Mouse (Mus musculus) liver, adult 2 months (tissue): Measurements from ENCODE around the gene Scube2. TPM values are rescaled to one million over a fixed set of nuclear protein-coding genes. Genes with fewer than 3 reads are reported as not detected.

ENCODE experiments used
- DNase-seq: peaks from one replicate; pipeline ENCODE4 v3.0.0-alpha.2; 2011; ENCODE audit warnings: low read depth, low spot score; ENCODE audit errors: extremely low read depth
- H3K27ac ChIP-seq: fragments of 200-500 bp; replicated peaks from 2 replicates; pipeline ENCODE4 v1.5.1; 2012; ENCODE audit warnings: low read depth, mild to moderate bottlenecking, control low read depth, inconsistent platforms, low read length; ENCODE audit not compliant: insufficient read depth
- H3K27me3 ChIP-seq: fragments of 200-500 bp; 2 replicates; pipeline ENCODE4 v1.6.1; 2012; ENCODE audit warnings: mild to moderate bottlenecking, moderate library complexity, low read length, inconsistent platforms; ENCODE audit not compliant: control insufficient read depth, insufficient read depth
- H3K36me3 ChIP-seq: fragments of 200-500 bp; 2 replicates; pipeline ENCODE4 v1.6.1; 2012; ENCODE audit warnings: low read length, inconsistent platforms; ENCODE audit not compliant: control insufficient read depth, insufficient read depth
- H3K4me1 ChIP-seq: fragments of 200-500 bp; 2 replicates; pipeline ENCODE4 v1.6.1; 2011; ENCODE audit warnings: low read length; ENCODE audit not compliant: control insufficient read depth, insufficient read depth
- H3K4me3 ChIP-seq: fragments of 200-500 bp; 2 replicates; pipeline ENCODE4 v1.5.1; 2011; ENCODE audit warnings: low read depth, mild to moderate bottlenecking, control low read depth, low read length, moderate library complexity; ENCODE audit not compliant: insufficient read depth
- H3K79me2 ChIP-seq: fragments of 200-500 bp; 2 replicates; pipeline ENCODE4 v1.6.1; 2012; ENCODE audit warnings: inconsistent platforms, mild to moderate bottlenecking, low read length, moderate library complexity; ENCODE audit not compliant: control insufficient read depth, insufficient read depth
- H3K9ac ChIP-seq: fragments of 200-500 bp; 2 replicates; pipeline ENCODE4 v1.6.1; 2012; ENCODE audit warnings: low read depth, mild to moderate bottlenecking, control low read depth, inconsistent platforms, low read length
- CTCF ChIP-seq: fragments of 200-500 bp; IDR thresholded peaks from 2 replicates; pipeline ENCODE4 v1.5.1; 2011; ENCODE audit warnings: low read depth, low read length, control low read depth
- POLR2A ChIP-seq: fragments of 200-500 bp; IDR thresholded peaks from 2 replicates; pipeline ENCODE4 v1.6.1; 2011; ENCODE audit warnings: low read length, control low read depth; ENCODE audit not compliant: insufficient read depth; ENCODE audit errors: extremely low read depth
- WGBS: fragments of 180-500 bp; shearing (Covaris S2); methylation state at CpG from one replicate; pipeline ENCODE4 v1.1.7; 2018; 5-methylcytosine and 5-hydroxymethylcytosine counted together
- polyA plus RNA-seq: library from polyadenylated mRNA; depleted of rRNA; stranded (reverse); fragments of >200 nt; gene quantifications from 2 replicates; pipeline ENCODE4 v1.2.3, GENCODE M21; 2012; rRNA removed
- total RNA-seq: library from RNA; depleted of rRNA; stranded (reverse); fragments of >200 nt; gene quantifications from 2 replicates; pipeline ENCODE4 v1.2.3, GENCODE M21; 2014; rRNA removed

Gene Scube2
- total RNA-seq (under 0.01 TPM in 1 of 2 replicates, not detected in the other), polyA plus RNA-seq (not detected in 2 replicates)

DNA sequence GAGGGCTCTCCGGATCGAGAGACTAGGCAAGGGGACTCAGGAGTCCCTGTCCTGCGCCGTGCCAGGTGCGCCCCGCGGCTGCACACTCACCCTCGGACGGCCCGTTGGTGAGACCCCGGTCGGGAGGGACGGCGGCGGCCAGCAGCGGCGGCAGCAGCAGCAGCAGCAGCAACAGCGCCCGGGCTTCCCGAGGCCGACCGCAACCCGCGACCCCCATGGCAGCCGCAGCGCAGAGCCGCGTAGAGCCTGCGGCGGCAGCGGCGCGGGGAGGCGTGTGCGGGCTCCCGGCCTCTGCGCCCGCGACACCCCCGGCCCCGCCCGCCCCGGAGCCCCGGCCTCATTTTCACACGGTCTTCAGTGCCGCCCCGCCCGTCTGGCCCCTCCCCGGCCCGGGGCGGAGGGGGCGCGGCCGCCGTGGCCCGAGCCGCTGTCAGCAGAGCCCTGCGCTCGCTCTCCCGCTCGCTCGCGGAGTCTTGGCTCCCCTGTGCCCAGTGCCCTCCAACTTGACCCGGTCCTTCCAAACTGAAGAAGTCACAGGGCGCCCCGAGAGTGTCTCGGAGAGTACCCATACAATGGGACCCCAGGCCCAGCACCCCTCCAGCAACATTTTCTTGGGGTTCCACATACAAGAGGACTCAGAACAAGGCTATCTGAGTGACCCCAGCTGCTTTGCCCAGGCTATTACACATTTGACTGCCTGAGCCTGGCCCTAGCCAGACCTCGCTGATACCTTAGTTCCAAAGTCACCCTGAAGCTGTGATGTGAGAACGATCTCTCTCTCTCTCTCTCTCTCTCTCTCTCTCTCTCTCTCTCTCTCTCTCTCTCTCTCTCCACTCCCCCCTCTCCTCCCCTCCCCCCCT is at the start of gene Scube2:
Gene Scube2 (minus strand): TSS at position 310 of the 860 bp plus-strand sequence.
- Histone ChIP-seq H3K4me1 (no peaks in the 10 kb centered on the region), H3K27me3 (no peaks in the 10 kb centered on the region), H3K4me3 (peak within 1 kb of the TSS; percentile 6; the same call in 1 of the 2 replicates), H3K27ac (no peak within 1 kb of the TSS), H3K79me2 (no peaks in the 10 kb centered on the region), H3K36me3 (no peaks in the 10 kb centered on the region), H3K9ac (no peak within 1 kb of the TSS)
- no peak for DNase-seq
- 4% methylated on average over 68 of the region's 69 CpGs for WGBS
- TF ChIP-seq CTCF (no peak), POLR2A (no peak)

GRCm38 (mm10) chr7:109906165-109906564 is 40.7 kb upstream of the Scube2 start:
- Histone ChIP-seq H3K36me3 (peaks cover 68% of the 10 kb centered on the region), H3K9ac (no peak overlapping the region), H3K27me3 (no peaks in the 10 kb centered on the region), H3K79me2 (no peaks in the 10 kb centered on the region), H3K4me1 (no peaks in the 10 kb centered on the region), H3K4me3 (no peak overlapping the region), H3K27ac (no peak overlapping the region)
- no peak for TF ChIP-seq CTCF
- no peak for TF ChIP-seq POLR2A
- DNase-seq = no peak
- 98% methylated on average over 2 of the region's 2 CpGs for WGBS

GRCm38 (mm10) chr7:109900921-109901320 is 35.4 kb upstream of the Scube2 start:
- peaks cover 83% of the 10 kb centered on the region for H3K36me3 ChIP-seq
- H3K27me3 ChIP-seq = no peaks in the 10 kb centered on the region
- DNase-seq = no peak
- H3K79me2 ChIP-seq = no peaks in the 10 kb centered on the region
- H3K4me1 ChIP-seq = no peaks in the 10 kb centered on the region
- 92% methylated on average over 9 of the region's 9 CpGs for WGBS
- H3K4me3 ChIP-seq = no peak overlapping the region
- H3K27ac ChIP-seq = no peak overlapping the region
- no peak for TF ChIP-seq POLR2A
- no peak for TF ChIP-seq CTCF
- H3K9ac ChIP-seq = no peak overlapping the region

DNA sequence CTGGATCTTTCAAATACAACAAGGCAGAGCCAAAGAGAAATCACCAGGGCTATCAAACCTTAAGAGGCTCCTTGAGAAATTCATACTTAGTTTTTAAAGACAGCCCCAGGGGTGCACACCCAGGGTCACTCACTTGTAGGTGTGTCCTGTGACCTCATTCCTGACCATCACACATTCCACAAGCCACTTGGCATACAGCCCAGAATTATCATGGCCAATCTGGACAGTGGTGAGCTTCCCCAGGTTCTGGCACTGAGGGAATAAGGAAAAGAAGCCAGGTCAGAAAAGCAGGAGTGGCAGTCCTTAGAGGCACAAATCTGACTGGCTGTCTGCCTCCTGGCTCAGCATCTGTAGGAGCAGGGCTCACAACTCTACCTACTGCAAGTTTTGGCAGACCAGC is 33.4 kb upstream of the Scube2 start:
- no peaks in the 10 kb centered on the region for H3K4me1 ChIP-seq
- no peaks in the 10 kb centered on the region for H3K27me3 ChIP-seq
- no peak overlapping the region for H3K27ac ChIP-seq
- peak; percentile 59 for DNase-seq
- peaks cover 77% of the 10 kb centered on the region for H3K36me3 ChIP-seq
- H3K79me2 ChIP-seq = no peaks in the 10 kb centered on the region
- no peak for TF ChIP-seq CTCF
- TF ChIP-seq POLR2A = no peak
- no peak overlapping the region for H3K9ac ChIP-seq
- H3K4me3 ChIP-seq = no peak overlapping the region

- DNase-seq = no peak
Measured at GRCm38 (mm10) chr7:109892530-109892929, 27.1 kb upstream of the Scube2 start.

DNA sequence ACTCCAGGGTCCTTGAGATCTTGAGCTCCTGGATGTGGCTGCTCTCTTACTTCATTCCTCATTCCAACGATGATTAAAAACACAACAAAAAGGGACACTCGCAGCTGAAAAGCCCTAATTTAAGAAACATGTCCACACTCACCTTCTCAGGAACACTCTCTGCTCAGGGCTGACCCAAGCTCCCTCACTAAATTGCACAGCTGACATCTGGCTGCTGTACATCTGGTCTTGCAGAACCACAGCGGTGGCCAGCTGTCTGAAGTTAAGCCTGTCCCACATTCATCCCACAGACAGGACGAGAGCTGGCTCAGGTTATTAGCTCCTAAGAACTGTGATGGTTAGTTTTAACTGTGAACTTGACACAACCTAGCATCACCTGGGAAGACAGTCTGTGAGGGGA is 26.3 kb upstream of the Scube2 start:
- 95% methylated on average over 4 of the region's 4 CpGs for WGBS
- H3K36me3 ChIP-seq = peaks cover 16% of the 10 kb centered on the region
- no peaks in the 10 kb centered on the region for H3K27me3 ChIP-seq
- TF ChIP-seq CTCF (no peak), POLR2A (no peak)
- H3K79me2 ChIP-seq = no peaks in the 10 kb centered on the region
- no peak for DNase-seq
- no peak overlapping the region for H3K27ac ChIP-seq
- no peaks in the 10 kb centered on the region for H3K4me1 ChIP-seq
- H3K4me3 ChIP-seq = no peak overlapping the region
- no peak overlapping the region for H3K9ac ChIP-seq

More at GRCm38 (mm10) chr7:109892530-109892929, 27.1 kb upstream of the Scube2 start:
- H3K4me3 ChIP-seq = no peak overlapping the region
- H3K79me2 ChIP-seq = no peaks in the 10 kb centered on the region
- no peaks in the 10 kb centered on the region for H3K4me1 ChIP-seq
- no peaks in the 10 kb centered on the region for H3K27me3 ChIP-seq
- no peak for TF ChIP-seq POLR2A
- peak; percentile 79 for TF ChIP-seq CTCF
- no peak overlapping the region for H3K9ac ChIP-seq
- WGBS = 60% methylated on average over 3 of the region's 3 CpGs
- H3K27ac ChIP-seq = no peak overlapping the region
- peaks cover 20% of the 10 kb centered on the region for H3K36me3 ChIP-seq
